Mouse (Mus musculus) left cerebral cortex, postnatal 10 days (tissue): ENCODE results near the gene Wdr45. TPM values are rescaled to one million over a fixed set of nuclear protein-coding genes. Genes with fewer than 3 reads are reported as not detected.
"Not testable (repeated sequence)": the region's sequence is repeated elsewhere in the genome, so short reads cannot be mapped to it uniquely, and the experiment has no call there.

Experiments
- DNase-seq, 2 experiments: peaks; one replicate each; pipeline ENCODE4 v3.0.0; 2021 to 2022; ENCODE audit warnings: low spot score in 2 of 2, mixed read lengths in 1 of 2; ENCODE audit errors: extremely low spot score in 1 of 2
- intact Hi-C: fragments of 180-260 bp; cut with DNase I; formaldehyde crosslinking; loops from one replicate; pipeline ENCODE4 v1.15.1; 2025
- total RNA-seq, 2 experiments: library from RNA; stranded (reverse); gene quantifications; 2 replicates each; pipeline ENCODE4 v1.2.3; 2021

Gene Wdr45
- 10 to 100 TPM; 38.5 to 43.3 TPM for total RNA-seq

GRCm38 (mm10) chrX:7714135-7714899, at the start of gene Wdr45:
Gene Wdr45 (plus strand): TSS chrX:7714333.
- intact Hi-C loops = not testable (repeated sequence)
- DNase-seq = peak; percentile 92 to 95

DNA sequence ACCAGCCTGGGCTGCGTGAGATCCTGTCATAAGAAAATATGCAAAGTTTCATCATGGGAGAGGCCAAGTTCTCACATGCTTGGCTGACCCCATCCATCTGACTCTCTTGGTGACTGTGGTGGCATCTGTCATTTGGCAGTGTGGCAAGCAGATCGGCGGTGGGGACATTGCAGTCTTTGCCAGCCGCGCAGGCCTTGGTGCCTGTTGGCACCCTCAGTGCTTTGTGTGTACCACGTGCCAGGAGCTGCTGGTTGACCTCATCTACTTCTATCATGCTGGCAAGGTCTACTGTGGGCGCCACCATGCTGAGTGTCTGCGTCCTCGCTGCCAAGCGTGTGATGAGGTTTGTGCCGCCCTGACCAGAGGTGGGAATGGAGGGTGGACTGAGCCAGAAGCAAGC, 49.3 kb upstream of the Wdr45 start:
- intact Hi-C loops = no loop called here
- no peak for DNase-seq

DNA sequence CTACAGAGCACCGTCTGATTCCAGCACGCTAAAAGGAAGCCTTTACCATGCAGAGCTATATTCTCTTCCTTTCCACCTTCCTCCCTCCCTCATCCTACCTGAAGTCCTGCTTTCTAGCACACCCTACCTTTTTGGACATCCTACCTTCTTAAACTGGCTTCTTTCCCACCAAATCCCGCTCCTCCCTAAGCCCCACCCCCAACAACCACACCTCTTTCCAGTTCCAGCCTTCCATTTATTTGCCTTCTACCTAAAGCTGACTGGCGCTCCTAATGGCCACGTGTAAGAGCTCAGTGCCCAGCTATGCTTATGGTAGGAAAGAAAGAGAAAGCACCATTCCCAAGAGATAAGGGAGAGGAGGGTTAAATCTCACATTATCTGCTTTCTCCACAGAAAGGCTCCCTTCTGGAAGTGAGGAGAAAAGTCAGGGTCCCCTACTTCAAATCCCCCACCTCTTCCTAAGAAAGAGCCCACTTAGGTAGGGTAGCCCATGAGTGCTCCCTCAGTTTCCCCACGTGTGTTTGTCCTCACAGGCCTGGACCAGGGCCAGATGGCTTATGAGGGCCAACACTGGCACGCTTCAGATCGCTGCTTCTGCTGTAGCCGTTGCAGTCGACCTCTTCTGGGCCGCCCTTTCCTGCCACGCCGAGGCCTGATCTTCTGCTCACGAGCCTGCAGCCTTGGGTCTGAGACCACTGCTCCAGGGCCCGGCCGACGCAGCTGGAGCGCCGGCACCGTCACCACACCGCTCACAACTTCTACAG, 48.2 kb upstream of the Wdr45 start:
- intact Hi-C loops = no loop called here

GRCm38 (mm10) chrX:7670390-7670881, 43.7 kb upstream of the Wdr45 start:
- intact Hi-C loops = no loop called here
- peak in 1 of 2 experiments; percentile 79 for DNase-seq

More for the DNA sequence above, 48.2 kb upstream of the Wdr45 start:
- no peak for DNase-seq

- peak in 1 of 2 experiments; percentile 35 for DNase-seq
- intact Hi-C loops = no loop called here
Observed at GRCm38 (mm10) chrX:7670921-7671623, 43.1 kb upstream of the Wdr45 start, which contains the start of gene Plp2. Gene Plp2 (minus strand): TSS chrX:7671390.

DNA sequence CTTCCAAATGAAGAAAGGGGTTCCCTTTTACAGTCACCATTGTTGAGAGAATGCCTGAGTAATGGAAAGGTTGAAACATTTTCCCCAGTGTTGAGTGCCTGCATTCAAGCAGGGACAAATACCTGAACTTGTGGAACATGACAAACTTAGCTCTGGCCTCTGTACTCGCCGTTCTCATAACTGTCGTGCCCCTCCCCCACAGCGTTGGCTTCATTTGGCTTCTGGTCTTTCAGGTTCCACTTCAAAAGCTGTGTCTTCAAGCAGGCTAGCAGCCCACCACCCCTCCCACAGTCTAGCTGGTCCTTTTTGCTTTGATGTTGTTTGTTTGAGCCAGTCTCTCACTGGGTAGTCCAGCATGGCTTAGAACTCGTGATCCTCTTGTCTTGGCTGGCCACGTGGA, 41.4 kb upstream of the Wdr45 start:
- no peak for DNase-seq
- intact Hi-C loops = no loop called here

GRCm38 (mm10) chrX:7673578-7674281, 40.4 kb upstream of the Wdr45 start:
- no peak for DNase-seq
- intact Hi-C loops = no loop called here

DNA sequence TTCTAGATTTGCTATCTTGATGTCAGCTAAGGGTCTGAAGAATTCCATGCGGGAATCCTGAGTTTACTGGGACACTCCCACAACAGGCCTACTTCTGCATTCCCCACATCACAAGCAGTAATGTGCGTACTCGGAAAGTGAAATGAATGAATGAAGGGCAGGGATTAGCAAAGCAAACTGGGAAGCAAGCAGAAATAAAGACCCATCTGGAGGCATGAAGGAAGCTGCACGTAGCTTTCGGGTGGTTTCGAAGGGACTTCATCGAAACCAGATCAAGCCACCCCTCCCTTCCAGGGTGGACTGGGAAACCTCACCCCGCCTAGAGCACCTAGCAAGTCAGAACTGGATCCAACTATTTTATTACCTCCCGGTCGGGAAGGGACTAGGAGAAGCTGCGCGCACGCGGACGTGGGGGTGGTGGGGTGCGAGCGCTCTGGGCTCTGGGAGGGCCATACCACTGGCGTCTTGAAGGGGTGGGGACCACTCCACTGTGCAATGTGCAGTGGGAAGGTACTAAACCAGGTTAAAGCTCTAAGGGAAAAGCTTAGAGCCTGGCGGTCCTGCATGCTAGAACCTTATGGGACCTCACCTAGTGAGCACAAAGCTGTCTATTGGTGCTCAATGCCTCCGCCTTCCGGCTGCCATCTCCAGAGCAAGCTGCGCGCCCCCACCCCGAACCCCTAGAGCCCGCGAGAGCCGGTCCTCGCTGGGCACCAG, 39.7 kb upstream of the Wdr45 start:
- intact Hi-C loops = no loop called here
- DNase-seq = peak in 1 of 2 experiments; percentile 47

- DNase-seq = no peak
- intact Hi-C loops = no loop called here
Observed at GRCm38 (mm10) chrX:7675001-7675380, 39.1 kb upstream of the Wdr45 start.

DNA sequence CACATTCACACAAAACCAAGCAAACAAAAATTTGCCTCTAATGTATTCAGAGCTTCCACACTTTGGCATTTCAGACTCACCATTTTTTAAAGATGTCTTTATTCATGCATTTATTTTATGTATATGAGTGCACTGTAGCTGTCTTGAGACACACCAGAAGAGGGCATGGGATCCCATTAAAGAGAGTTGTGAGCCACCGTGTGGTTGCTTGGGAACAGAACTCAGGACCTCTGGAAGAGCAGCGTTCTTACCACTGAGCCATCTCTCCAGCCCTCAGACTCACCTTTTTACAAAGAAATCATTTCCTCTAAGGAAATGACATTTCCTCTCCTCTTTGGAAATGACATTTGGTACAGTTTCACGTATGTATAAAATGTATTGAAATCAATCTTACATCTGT, 35.1 kb upstream of the Wdr45 start:
- intact Hi-C loops = no loop called here
- no peak for DNase-seq

DNA sequence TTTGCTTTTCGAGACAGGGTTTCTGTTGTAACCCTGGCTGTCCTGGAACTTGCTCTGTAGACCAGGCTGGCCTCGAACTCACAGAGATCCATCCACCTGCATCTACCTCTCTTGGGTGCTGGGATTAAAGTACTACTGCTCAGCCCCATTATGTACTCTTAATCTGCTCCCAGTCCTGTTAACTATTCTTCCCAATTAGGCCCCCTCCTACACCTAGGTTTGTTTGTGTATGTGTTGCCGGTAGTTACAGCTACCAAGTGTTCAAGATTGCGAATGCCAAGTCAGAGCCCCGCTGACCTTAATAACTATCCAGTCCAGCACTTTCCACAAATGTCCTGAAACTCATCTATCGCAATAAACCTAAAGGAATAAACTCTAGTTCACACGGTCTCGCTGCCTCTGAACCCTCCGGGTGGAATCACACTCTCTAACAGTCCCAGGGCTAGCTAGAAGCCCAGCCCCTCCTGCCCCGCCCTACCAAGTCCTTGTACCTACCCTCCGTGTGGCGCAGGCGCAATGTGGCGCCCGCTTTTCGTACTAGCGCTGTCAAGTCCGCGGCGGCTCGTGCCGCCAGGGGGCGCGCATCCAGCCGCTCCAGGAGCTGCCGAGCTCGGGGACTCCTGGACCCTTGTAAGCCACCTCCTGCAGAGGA, 34.6 kb upstream of the Wdr45 start:
- intact Hi-C loops = loop anchor here (10.0 kb wide), 1 partner anchor 205 kb away; no protein-coding TSS in a partner anchor
- DNase-seq = peak; percentile 62 to 91

- no peak for DNase-seq
- intact Hi-C loops = loop anchor here (10.0 kb wide), 1 partner anchor 205 kb away; no protein-coding TSS in a partner anchor
Observed at GRCm38 (mm10) chrX:7680057-7680412, 34.1 kb upstream of the Wdr45 start.

- intact Hi-C loops = loop anchor here (10.0 kb wide), 1 partner anchor 206 kb away; no protein-coding TSS in a partner anchor
- no peak for DNase-seq
Observed at GRCm38 (mm10) chrX:7680864-7681263, 33.3 kb upstream of the Wdr45 start, which contains the start of gene Magix. Gene Magix (minus strand): TSS chrX:7681251.

GRCm38 (mm10) chrX:7688321-7688720, 25.8 kb upstream of the Wdr45 start:
- intact Hi-C loops = loop anchor here (10.0 kb wide), 1 partner anchor 214 kb away; no protein-coding TSS in a partner anchor
- DNase-seq = no peak

- intact Hi-C loops = no loop called here
Observed at GRCm38 (mm10) chrX:7690486-7690885, 23.6 kb upstream of the Wdr45 start.

GRCm38 (mm10) chrX:7692862-7693261, 21.3 kb upstream of the Wdr45 start:
- intact Hi-C loops = no loop called here

More at GRCm38 (mm10) chrX:7690486-7690885, 23.6 kb upstream of the Wdr45 start:
- DNase-seq = no peak

DNA sequence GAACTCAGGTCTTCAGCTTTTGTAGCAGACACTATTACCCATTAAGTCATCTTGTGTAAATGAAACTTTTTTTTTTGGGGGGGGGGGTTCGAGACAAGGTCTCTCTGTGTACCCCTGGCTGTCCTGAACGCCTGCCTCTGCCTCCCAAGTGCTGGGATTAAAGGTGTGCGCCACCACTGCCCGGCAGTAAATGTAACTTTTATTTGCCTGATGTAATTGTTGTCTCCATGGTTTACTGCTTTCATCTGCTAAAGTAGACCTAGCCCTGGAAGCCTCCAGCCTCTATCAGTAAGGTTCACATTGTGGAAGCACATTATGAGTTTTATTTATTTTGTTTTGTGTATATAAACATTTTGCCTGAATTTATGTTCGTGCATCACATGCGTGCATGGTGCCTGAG, 17.6 kb upstream of the Wdr45 start:
- intact Hi-C loops = no loop called here

More at GRCm38 (mm10) chrX:7692862-7693261, 21.3 kb upstream of the Wdr45 start:
- DNase-seq = peak in 1 of 2 experiments; percentile 22

More for the DNA sequence above, 17.6 kb upstream of the Wdr45 start:
- no peak for DNase-seq
